Mouse (Mus musculus) layer of hippocampus, postnatal 36 days (tissue): ENCODE measurements around the gene Mapk10. TPM values are rescaled to one million over a fixed set of nuclear protein-coding genes. Genes with fewer than 3 reads are reported as not detected.
A peak's percentile ranks its signal among the peaks of the same experiment; 100 is the strongest.

Experiments used
- DNase-seq, 2 experiments: peaks; one replicate each; pipeline ENCODE4 v3.0.0; 2022
- total RNA-seq, 2 experiments: library from RNA; stranded (reverse); gene quantifications; 2 replicates each; pipeline ENCODE4 v1.2.3; 2021

The Mapk10 gene
- total RNA-seq, 2 experiments from 2014 or later, result 417 to 454 TPM

DNA sequence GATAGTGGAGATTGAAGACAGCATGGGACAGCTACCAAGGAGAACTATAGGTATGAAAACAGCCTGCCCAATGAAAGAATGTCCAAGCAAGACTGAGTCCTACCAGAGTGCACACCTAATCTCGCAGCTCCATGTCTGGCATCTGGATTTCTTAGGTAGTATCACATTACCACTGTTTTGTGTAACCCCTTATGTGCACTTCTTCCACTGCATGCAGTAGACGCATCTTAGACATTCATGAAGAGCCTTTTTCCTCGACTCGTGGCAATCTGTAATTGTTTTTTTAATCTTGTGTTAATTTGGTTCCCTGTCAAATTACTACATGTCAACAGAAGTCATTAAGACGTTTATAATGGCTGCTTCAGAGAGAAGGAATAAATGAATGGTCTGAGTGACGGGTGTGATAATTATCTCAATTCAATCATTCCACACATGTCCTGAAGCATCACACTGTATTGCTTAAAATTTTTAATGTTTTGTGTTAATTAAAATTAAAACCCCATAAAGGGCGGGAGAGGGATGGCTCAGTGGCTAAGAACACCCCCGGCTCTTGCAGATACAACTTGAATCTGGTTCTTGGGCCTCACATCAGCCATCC, 160.7 kb downstream of the Mapk10 start:
- no peak for DNase-seq

DNA sequence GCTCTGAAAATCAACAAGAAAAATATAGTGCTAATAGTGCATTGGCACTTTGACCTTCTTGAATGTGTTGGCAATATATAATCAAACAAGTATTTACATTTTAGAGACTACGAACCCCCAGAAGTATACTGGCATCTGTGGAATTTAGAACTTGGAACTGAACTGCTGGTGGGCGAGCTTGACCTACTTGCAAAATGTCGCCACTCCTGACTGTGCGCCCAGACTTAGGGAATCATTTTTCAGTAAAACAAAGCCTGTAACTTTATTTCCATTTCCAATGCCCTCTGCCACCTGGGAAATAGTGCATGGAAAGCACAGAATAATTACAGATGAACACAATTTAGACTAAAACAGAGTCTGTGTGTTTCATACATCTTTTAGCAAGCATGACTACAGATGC, 163.1 kb downstream of the Mapk10 start:
- DNase-seq, result no peak

DNA sequence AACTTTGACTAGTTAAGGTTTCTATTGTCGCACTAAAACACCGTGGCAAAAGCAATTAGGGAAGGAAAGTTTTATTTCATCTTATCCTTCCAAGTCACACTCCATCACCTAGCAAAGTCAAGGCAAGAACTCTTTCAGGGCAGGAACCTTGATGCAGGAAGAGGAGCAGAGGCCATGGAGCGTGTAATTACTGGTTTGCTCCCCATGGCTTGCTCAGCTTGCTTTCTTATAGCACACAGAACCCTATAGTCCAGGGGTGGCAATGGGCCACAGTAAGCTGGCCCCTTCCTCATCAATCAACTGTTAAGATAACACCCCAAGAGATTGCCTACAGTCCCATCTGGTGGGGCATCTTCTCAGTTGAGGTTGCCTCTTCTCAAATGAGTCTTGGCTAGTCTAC, 173.4 kb downstream of the Mapk10 start:
- DNase-seq, result no peak

DNA sequence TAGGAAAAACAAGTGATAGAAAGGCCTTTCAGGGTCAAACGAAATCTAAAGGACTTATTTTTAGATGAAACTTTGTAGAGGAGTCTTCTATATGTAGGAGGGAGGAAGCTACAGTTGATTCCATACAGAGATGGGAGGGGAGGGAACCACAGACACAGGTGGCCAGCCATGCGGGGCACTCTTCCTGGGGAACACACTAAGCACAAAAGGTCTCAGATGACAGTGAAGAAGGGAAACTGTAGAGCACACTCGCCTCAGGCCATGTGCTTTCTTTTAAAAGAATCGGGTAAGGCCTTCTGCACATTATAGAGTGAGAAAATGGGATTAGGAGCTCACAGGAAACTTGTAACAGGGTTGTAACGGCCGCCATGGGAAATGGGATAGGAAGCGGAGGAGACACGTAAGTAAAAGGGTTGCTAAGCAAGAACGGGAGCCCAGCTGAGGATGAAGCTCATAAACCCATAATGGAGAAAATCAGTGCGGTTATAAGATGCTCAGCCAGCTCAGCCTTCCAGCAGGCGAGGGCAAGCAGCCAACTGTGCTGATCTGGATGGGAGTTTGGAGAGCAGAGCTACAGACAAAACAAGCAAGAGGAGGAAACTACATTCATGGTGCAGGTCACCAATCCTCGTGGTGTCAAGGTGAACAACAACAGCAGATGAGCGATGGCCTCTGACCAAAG, 182.1 kb downstream of the Mapk10 start:
- peak; percentile 57 to 69 for DNase-seq

DNA sequence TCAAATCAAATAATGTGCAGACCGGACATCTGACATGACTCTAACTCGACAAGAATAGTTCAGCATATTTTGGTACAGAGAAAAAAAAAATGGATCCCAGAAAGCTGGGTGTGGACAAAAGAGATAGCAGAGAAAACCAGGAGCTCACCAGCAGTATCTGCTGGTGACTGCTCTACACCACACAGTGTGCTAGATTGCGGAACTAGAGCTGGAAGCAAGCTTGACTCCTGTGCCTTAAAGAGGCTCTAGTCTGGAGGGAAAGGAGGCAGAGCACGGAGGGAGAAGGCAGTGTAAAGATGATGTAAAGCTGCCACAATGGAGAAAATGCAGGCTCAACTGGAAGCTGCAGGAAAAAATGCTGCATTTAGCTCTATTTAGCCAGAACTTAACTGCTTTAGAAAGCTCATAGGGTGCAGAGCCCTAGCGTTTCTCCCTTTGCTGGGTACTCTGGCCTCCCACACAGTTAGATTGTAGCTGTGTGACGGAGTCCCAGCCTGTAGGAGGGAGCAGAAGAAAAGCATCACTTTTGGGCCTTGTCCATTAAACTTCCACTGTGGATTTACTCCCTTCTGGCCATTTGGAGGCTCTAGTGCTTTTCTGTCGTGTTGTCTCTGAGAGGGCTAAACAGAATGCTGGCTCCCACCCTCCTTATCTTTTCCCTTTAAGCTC, 188.5 kb downstream of the Mapk10 start:
- DNase-seq, result no peak

DNA sequence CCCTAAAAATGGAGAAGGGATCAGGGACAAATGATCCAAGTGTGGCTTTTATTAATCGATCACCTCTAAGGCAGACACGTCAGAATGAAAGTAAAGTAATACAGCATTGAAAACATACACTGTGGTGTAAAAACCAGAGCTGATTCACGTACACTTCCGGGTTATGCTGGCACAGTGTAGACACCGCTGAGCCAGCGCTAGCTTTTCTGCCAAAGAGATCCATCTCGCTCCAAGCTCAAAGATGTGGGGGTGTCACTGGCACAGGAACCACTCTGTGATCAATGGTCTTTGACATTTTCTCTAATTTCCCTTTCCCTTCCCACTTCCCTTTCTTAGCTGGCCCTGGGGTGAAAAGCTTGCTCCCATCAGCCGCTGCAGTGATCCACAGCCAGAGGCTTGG, 189.7 kb downstream of the Mapk10 start:
- no peak for DNase-seq

DNA sequence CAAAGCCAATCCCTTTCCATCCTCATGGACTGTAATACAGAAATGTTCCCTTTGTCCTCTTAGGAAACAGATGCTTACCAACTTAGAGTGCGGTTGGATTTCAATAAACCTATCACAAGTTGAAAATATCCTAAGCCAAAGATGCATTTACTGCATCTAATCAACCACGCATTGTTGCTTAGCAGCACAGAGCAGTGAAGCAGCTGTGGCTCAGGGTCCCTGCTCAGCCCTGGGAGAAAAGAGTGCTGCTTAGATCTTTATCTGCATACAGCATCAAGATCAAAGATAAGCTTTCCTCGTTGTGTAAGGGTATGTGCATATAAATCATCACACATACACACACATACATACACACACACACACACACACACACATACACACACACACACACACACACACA, 190.2 kb downstream of the Mapk10 start:
- no peak for DNase-seq

DNA sequence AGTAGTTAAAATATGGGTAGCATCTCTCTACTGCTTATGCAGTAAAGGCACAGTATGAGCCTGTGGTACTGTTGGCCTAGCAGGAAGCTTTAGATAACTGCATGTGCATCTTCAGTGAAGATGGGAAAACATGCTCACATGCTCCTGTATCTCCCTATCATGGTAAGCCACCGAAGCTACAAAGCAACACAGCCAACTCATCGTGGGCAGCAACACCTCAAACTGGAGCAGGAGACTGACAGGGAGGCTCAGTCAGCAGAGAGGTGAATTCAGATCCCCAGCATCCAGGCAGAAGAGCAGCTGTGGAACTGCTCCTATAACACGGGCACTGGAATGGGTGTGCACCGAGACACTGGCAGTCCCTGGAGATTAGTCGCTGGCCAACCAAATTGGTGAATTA, 191.0 kb downstream of the Mapk10 start:
- no peak for DNase-seq

DNA sequence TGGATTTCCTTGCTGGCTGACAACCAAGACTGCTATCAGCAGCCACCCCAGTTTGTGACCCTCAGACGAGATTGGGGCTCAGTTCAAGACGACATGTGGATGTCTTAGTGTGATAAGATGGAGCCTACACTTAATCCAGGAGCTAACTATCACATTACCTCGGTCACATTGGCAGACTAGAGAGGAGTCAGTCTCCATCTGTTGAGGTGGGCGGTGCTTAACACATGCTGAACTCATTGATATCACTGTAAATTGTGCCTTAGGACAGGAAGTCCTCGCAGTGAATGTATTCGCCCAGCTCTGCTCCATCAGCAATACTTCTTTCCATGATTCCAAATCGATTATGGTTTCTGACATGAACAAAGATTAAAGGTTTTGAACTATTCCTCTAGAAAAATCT, 193.5 kb downstream of the Mapk10 start:
- no peak for DNase-seq

DNA sequence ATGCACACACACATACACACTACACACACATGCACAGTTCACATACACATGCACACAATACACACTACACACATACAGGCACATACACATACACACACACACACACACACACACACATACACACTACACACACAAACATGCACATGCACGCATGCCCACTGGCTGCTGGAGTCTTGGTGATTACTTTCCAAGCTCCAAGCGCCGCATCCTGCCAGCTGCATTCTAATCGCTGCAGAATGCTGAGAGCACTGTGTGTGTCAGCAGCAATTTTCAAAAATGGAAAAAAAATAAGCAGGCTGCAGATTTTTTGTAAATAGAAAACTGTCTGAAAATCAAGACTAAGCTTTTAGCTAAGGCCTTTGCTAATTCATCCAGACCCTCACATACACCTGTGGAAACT, 196.8 kb downstream of the Mapk10 start:
- no peak for DNase-seq

DNA sequence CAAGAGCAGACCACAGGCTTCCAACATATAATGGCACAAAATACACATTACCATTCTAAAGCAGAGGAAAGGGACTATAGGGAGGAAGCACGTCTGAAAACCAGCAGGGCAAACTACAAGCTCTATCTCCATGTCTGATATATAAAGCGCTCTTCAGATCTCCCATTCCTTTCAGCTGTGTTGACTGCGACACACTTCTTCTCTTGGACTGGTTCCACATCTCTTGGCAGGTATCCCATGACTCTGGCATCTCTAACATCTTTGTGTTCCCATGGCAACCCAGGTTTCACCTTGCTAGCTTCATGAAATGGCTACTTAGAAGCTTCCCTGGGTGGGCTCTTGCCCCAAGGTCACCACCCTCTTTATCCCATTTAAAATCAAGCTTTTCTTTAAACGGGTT, 202.2 kb downstream of the Mapk10 start:
- no peak for DNase-seq

DNA sequence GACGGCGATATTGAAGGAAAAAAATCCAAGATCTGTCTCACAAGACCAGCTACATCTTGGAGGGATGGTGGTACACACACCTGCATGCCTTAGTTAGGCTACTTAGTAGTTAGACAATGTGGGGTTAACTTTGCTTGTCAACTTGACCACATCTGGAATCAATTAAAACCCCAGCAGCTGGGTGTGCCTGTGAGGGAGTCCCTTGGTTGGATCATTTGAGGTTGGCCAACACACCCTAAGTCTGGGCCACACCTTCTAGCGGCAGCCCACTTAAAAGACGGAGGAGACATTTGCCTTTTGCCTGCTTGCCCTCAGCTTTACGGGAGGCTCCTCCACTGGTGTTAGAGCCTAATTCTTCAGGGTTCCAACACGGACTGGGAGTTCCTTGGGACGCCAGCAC, 209.0 kb downstream of the Mapk10 start:
- no peak for DNase-seq

DNA sequence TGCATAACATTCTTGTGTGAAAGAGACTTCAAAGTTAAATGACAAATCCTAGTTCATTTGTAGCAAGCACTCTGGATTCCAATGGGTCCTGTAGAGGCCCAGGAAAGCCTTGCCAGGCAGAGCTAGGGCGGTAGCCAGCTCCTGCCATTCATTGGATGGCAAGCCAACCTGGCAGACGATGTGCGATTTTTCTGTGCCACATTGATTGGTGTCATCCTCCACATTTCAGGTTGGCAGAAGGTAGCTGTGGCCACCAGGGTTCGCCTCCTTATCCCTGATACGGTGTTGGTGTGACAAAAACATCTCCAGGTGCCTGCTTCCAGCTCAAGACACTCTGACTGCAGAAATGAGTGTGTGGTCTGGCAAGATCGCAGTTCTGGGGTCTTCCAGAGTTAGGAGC, 210.6 kb downstream of the Mapk10 start:
- no peak for DNase-seq

DNA sequence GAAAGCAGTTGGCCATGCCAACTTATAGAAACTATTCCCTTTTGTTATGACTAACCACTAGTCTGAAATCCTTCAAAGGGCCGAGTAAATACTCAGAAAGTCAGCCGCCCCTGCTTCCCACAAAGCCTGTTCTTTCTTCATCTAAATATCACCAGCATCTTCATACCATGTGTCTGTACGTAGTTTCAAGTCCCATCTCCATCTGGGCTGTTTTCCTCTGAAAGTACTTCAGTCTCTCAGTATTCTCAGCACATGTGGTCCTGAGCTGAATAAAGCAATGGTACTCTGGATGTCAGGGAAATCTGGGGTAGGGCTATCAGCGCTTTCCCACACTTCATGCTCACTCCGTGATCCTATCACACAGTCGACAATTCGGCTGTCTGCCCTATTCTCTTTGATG, 212.6 kb downstream of the Mapk10 start:
- no peak for DNase-seq

DNA sequence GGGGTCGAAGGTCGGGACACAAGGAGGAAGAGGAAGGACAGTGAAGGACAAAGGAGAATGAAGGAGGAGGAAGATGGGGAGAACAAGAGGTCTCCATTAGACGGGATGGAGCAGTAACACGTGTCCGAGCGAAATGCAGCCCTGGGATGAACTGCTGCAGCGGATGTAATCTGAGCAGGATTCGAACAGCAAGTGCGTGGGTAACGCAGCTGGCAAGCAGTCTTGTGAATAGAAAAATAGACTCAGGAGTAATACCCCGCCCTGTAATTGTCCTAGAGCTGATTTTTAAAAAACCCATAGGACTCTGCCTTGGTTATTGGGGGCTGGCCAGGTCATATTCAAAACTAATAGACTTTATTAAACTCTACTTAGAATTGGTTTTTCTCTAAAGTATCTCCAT, 213.2 kb downstream of the Mapk10 start:
- DNase-seq, result no peak

DNA sequence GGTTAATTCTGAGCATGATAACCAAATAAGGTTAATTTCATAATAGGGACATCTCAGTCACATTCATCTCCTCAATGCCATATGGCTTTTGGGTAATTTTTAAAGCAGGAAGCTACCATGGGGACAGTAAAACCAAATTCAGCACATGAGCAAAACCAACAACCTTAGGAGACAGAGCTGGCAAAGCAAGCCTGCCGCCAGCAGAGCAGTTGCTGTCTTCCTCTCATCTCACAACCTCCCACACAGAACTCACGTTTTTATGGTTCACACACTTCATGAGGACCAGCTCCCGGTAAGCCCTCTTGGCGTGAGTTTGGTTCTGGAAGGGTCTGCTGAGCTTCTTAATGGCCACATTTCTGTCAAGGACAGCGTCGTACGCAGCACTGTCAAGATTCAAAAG, 214.8 kb downstream of the Mapk10 start:
- DNase-seq, result no peak

DNA sequence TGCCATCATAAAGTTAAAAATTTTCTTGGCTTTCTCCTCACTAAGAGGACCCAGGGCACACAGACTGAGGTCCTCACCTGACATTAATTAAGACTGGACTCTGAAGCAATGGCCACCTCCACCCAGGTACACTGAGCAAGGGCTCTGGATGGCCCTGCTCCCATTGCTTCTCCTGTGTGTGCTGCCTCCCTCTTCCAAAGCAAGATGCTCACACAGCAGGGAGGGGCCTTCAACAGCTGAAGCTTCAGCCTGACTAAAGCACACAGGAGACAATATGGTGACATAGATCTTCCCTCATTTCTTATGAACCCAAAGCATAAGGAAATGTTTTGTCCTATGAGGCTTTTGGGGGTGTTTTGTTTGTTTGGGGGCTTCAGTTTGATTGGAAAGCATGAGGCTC, 215.2 kb downstream of the Mapk10 start:
- no peak for DNase-seq

DNA sequence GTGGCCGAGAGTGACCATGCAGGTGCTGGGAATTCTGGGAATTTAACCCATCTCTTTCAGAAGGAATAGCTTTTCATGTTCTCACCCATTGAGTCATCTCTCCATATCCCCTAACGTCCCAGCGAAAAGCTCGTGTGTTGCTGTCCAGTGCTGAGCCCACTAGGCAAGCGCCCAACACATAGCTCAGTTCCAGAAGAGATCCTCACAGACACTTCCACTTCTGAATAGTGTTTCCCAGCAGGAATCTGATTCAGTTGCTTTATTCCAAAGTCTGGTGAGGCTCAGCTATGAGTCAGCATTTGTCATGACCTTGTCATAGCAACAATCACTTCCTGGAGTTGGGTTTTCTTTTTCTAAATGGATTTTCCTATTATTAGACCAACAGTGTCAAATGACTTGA, 217.2 kb downstream of the Mapk10 start:
- DNase-seq, result no peak

DNA sequence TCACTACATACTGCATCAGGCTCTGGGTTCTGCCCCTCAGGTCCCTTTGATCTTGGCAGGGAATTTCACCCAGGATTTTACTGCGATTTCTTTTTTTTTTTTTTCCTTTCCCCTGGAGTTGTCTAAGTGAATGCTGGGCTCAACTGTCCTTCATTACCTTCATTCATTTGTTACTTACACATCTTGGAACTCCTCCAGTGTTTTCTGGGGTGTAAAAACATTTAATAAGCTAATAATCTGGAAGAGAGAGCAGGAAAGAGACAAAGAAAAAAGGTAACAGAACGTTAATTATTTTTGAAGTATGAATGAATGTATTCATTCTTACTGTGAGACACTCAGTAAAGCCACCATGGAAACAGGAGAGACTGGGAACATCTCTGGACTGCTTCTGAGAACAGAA, 219.4 kb downstream of the Mapk10 start:
- DNase-seq, result no peak

DNA sequence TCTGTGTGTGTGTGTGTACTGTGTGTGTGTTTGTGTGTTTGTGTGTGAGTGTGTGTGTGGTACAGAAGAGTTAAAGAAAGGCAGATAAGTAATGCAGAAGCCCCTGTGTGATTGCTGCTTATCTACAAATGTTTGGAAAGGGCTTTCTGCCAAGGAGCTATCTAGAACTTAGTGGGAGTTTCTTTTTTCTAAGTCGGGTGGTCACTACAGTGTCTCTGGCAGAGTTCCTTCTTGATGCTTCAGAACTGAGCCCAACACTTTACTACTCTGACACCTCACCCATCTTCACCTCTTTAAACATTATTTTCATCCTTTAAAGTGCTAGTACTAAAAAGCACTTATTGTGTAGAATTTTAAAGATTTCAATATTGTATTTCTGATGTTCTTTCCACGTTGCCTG, 232.8 kb downstream of the Mapk10 start:
- no peak for DNase-seq

DNA sequence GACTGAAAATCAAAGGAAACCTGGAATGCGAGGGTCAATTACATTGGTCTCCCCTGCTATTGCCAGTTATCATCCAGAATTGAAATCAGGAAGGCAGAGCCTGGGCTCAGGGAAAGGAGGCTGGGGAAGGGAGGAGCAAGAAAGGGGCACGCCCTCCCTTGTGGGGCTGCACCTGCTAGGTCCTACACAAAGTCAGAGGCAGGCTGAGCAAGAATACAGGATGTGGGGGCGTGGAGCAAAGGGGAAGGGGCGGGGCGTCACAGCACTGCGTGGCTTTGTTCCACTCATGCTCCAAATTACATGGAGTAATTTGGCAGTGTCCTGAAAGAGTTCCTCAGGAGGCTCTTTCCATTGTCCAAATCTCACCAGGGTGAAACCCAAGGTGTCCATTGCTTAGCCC, 234.0 kb downstream of the Mapk10 start:
- no peak for DNase-seq

DNA sequence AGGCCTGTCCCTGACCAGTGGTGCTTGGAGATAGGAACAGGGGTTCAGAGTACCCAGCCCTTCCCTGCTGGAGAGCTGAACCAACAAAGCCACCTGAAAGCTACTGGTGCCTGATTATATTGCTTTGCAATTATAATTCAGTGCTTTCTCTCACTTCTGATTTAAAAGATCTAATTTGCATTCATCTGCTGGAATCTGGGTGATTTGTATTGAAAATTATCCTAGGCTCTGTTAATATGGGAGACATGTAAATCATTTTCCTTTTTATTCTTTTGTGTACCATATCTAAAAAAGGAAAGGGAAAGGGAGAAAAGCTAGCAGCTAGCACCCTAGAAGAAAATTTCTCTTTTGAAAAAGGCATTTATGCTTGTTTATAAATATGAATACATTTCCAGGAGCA, 234.6 kb downstream of the Mapk10 start:
- DNase-seq, result no peak

DNA sequence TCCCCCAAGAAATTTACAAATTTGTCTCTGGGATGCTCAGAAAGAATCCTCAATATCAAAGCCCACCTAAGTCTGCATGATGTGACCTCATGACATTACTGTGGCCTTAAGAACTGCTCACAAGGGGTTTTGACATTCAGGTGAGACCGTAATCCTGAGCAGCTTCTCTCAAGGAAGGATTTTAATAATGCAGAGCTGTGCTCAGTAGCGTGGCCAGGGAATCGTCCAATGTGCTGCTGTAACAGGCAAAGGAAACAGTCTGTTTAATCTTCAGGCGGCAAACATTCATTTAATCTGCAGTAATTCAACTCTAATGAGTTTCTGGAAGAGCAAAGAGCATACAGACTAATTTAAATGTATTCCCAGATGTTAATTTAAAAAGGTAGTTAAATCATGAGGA, 236.7 kb downstream of the Mapk10 start:
- DNase-seq, result no peak

DNA sequence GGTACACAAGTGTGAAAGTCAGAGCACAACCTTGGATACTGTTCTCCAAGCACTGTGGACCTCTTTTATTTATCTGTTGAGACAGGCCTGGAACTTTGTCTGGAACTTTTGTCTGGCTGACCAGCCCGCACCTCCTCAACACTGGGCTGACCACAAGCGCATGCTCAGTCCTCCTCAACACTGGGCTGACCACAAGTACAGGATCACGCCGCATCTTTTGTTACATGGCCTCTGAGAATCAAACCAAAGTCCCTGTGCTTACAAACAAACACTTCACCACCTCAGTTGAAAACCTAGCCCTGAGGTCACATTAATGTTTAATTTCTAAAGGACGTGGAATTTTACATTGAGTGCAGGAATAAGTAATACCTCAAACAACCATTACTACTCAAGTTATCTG, 246.7 kb downstream of the Mapk10 start:
- no peak for DNase-seq
